Comparison of ENCODE assay signal across 14 mouse cellular contexts in the genomic region with DNA sequence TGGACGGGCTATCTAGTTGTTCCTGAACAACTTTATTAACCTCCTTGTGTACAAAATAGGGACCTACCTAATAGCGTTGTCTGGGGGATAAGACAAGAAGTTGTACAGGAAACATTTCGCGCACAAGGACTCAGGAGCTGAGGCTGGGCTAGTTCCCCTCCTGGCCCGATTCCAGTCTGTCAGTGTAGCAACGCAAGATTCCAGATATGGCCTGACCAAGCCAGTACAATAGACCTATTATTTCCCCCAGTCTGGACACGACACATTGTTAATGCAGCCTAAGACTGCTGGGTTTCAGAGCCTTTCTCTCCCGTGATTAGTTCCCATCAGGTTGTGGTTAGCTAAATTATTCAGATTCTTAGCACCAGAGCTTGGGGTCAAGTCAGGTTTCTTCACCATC. TPM values are rescaled to one million over a fixed set of nuclear protein-coding genes. Genes with fewer than 3 reads are reported as not detected.
DNase-seq lines count a peak whose midpoint lies in the region; ATAC-seq and TF ChIP-seq lines count a peak whose summit lies in the region.
"Had no signal": no experiment of that assay in that cellular context is flagged by ENCODE, and none has a peak within 500 bp of the region (broad histone marks: within the 10 kb centered on the region; RNA-seq: fewer than 3 reads in every experiment).

No protein-coding gene starts in this region.

- no peak overlapping the region for H3K9ac ChIP-seq in forebrain, embryonic 14.5 days (ENCODE audit: low read length)
- H3K9ac ChIP-seq in forebrain, postnatal 0 days, result no peak overlapping the region
- H3K9ac ChIP-seq in midbrain, embryonic 11.5 days (ENCODE audit: low read length), result no peak overlapping the region; the same call in 1 of the 2 replicates
- H3K9ac ChIP-seq in midbrain, embryonic 16.5 days (ENCODE audit: low read depth, low read length), result no peak overlapping the region
- no peak overlapping the region for H3K9ac ChIP-seq in midbrain, embryonic 14.5 days (replicated peaks; ENCODE audit: low read length)
- H3K9ac ChIP-seq: neural tube, embryonic 13.5 days had no signal

- WGBS in forebrain, embryonic 14.5 days, result 16% methylated on average over 8 of the region's 8 CpGs
- 19% methylated on average over 8 of the region's 8 CpGs for WGBS in forebrain, postnatal 0 days
- 43% methylated on average over 8 of the region's 8 CpGs for WGBS in midbrain, embryonic 11.5 days
- WGBS in midbrain, embryonic 16.5 days, result 24% methylated on average over 8 of the region's 8 CpGs
- WGBS in midbrain, embryonic 14.5 days, result 14% methylated on average over 8 of the region's 8 CpGs

- 0 out of 2 replicates have a peak, but pooled peaks cover 2% of the 10 kb centered on the region for H3K36me3 ChIP-seq in forebrain, embryonic 14.5 days (ENCODE audit: control insufficient read depth, insufficient read depth, low read length)
- no peaks in the 10 kb centered on the region for H3K36me3 ChIP-seq in forebrain, postnatal 0 days (ENCODE audit: insufficient read depth)
- no peaks in the 10 kb centered on the region for H3K36me3 ChIP-seq in midbrain, embryonic 11.5 days (ENCODE audit: control insufficient read depth, insufficient read depth, low read length)
- no peaks in the 10 kb centered on the region for H3K36me3 ChIP-seq in midbrain, embryonic 16.5 days (ENCODE audit: control insufficient read depth, insufficient read depth, low read length)
- no peaks in the 10 kb centered on the region for H3K36me3 ChIP-seq in midbrain, embryonic 14.5 days (ENCODE audit: control insufficient read depth, insufficient read depth, low read length)
- H3K36me3 ChIP-seq: neural tube, embryonic 13.5 days had no signal

- TF ChIP-seq CTCF in forebrain, postnatal 0 days (IDR thresholded peaks at IDR 0.05; ENCODE audit: low read depth), result no peak

- 0 out of 2 replicates have a peak overlapping the region, but pooled peaks have one; percentile 2 for H3K4me2 ChIP-seq in forebrain, embryonic 14.5 days (ENCODE audit: low read length)
- no peak overlapping the region for H3K4me2 ChIP-seq in forebrain, postnatal 0 days (ENCODE audit: low read depth)
- no peak overlapping the region for H3K4me2 ChIP-seq in midbrain, embryonic 11.5 days
- no peak overlapping the region for H3K4me2 ChIP-seq in midbrain, embryonic 16.5 days (ENCODE audit: low read length)
- H3K4me2 ChIP-seq in midbrain, embryonic 14.5 days (ENCODE audit: low read length), result no peak overlapping the region
- H3K4me2 ChIP-seq: neural tube, embryonic 13.5 days had no signal

- ATAC-seq in forebrain, embryonic 14.5 days, result no peak
- no peak for ATAC-seq in forebrain, postnatal 0 days
- peak; percentile 59 for ATAC-seq in midbrain, embryonic 11.5 days (ENCODE audit: low FRiP score)
- no peak for ATAC-seq in midbrain, embryonic 16.5 days
- ATAC-seq in midbrain, embryonic 14.5 days (ENCODE audit: low FRiP score, low TSS enrichment), result no peak
- ATAC-seq: Patski had no signal

- H3K27me3 ChIP-seq in forebrain, embryonic 14.5 days (replicated peaks; ENCODE audit: control insufficient read depth, insufficient read depth, low read length), result 0 out of 2 replicates have a peak, but pooled peaks cover 3% of the 10 kb centered on the region
- H3K27me3 ChIP-seq in forebrain, postnatal 0 days (ENCODE audit: insufficient read depth, low read length), result no peaks in the 10 kb centered on the region; the same call in 1 of the 2 replicates
- H3K27me3 ChIP-seq in midbrain, embryonic 11.5 days (ENCODE audit: control insufficient read depth, insufficient read depth, low read length), result no peaks in the 10 kb centered on the region; the same call in 1 of the 2 replicates
- H3K27me3 ChIP-seq in midbrain, embryonic 16.5 days (ENCODE audit: control insufficient read depth, insufficient read depth, low read depth, low read length), result no peaks in the 10 kb centered on the region
- no peaks in the 10 kb centered on the region for H3K27me3 ChIP-seq in midbrain, embryonic 14.5 days (ENCODE audit: control insufficient read depth, insufficient read depth, low read length)
- H3K27me3 ChIP-seq: Patski had no signal

- H3K4me3 ChIP-seq in forebrain, embryonic 14.5 days (ENCODE audit: low read depth, low read length), result no peak overlapping the region
- no peak overlapping the region for H3K4me3 ChIP-seq in forebrain, postnatal 0 days (ENCODE audit: low read depth, low read length)
- H3K4me3 ChIP-seq in midbrain, embryonic 11.5 days (ENCODE audit: low read depth, low read length), result no peak overlapping the region
- no peak overlapping the region for H3K4me3 ChIP-seq in midbrain, embryonic 16.5 days (ENCODE audit: low read depth, low read length)
- no peak overlapping the region for H3K4me3 ChIP-seq in midbrain, embryonic 14.5 days (replicated peaks; ENCODE audit: low read depth, low read length)
- H3K4me3 ChIP-seq: neural tube, embryonic 13.5 days had no signal

- peaks cover 30% of the 10 kb centered on the region for H3K4me1 ChIP-seq in forebrain, embryonic 14.5 days (ENCODE audit: control insufficient read depth, insufficient read depth, low read length)
- H3K4me1 ChIP-seq in forebrain, postnatal 0 days (ENCODE audit: insufficient read depth), result peaks cover 5% of the 10 kb centered on the region; the same call in 1 of the 2 replicates
- peaks cover 18% of the 10 kb centered on the region for H3K4me1 ChIP-seq in midbrain, embryonic 11.5 days (ENCODE audit: control insufficient read depth, insufficient read depth, low read length)
- H3K4me1 ChIP-seq in midbrain, embryonic 16.5 days (ENCODE audit: control insufficient read depth, insufficient read depth, low read length), result peaks cover 19% of the 10 kb centered on the region
- H3K4me1 ChIP-seq in midbrain, embryonic 14.5 days (ENCODE audit: control insufficient read depth, insufficient read depth, low read length), result peaks cover 20% of the 10 kb centered on the region

- H3K27ac ChIP-seq in forebrain, embryonic 14.5 days (ENCODE audit: low read depth, low read length), result 0 out of 2 replicates have a peak overlapping the region, but pooled peaks have one; percentile 33
- H3K27ac ChIP-seq in forebrain, postnatal 0 days (ENCODE audit: low read depth, low read length), result no peak overlapping the region
- no peak overlapping the region for H3K27ac ChIP-seq in midbrain, embryonic 11.5 days (ENCODE audit: low read depth, low read length)
- H3K27ac ChIP-seq in midbrain, embryonic 16.5 days (ENCODE audit: low read length), result no peak overlapping the region
- H3K27ac ChIP-seq in midbrain, embryonic 14.5 days (replicated peaks; ENCODE audit: low read depth, low read length), result peak overlapping the region; percentile 32; the same call in 1 of the 2 replicates
- H3K27ac ChIP-seq: neural tube, embryonic 13.5 days had no signal

- H3K9me3 ChIP-seq in forebrain, embryonic 14.5 days (replicated peaks; ENCODE audit: control insufficient read depth, low read length), result no peaks in the 10 kb centered on the region
- no peaks in the 10 kb centered on the region for H3K9me3 ChIP-seq in forebrain, postnatal 0 days (ENCODE audit: low read length)
- no peaks in the 10 kb centered on the region for H3K9me3 ChIP-seq in midbrain, embryonic 11.5 days (ENCODE audit: control insufficient read depth, low read length)
- no peaks in the 10 kb centered on the region for H3K9me3 ChIP-seq in midbrain, embryonic 16.5 days (replicated peaks; ENCODE audit: control insufficient read depth, low read length, poor library complexity, severe bottlenecking)
- H3K9me3 ChIP-seq in midbrain, embryonic 14.5 days (ENCODE audit: control insufficient read depth, low read length), result no peaks in the 10 kb centered on the region
- H3K9me3 ChIP-seq: neural tube, embryonic 13.5 days had no signal

- peak; percentile 60 for DNase-seq in forebrain, embryonic 14.5 days (ENCODE audit: low spot score)
- no peak for DNase-seq in forebrain, postnatal 0 days
- peak; percentile 89 for DNase-seq in midbrain, embryonic 11.5 days (ENCODE audit: low spot score, missing footprints)
- peak; percentile 53 for DNase-seq in midbrain, embryonic 14.5 days
- DNase-seq in testis, postnatal 10 days (ENCODE audit: low spot score), result peak; percentile 81
- DNase-seq in right cerebral cortex, postnatal 14 days, result no peak
- DNase-seq in layer of hippocampus, postnatal 36 days, result no peak
- DNase-seq: adrenal gland, postnatal 14 days; cerebellum, adult 18-20 months; kidney, postnatal 14 days; lung, postnatal 14 days had no signal

RNA-seq across cellular contexts. Expression of gene Mfsd2a, which starts 1.8 kb away (rescaled TPM):
- 31.3 and 36.8 TPM in 2 replicates for polyA plus RNA-seq in forebrain, embryonic 14.5 days (2014; fragmentation: Nextera tagmentation; extraction: Ambion mirVana)
- total RNA-seq in forebrain, postnatal 0 days (2014; rRNA removed), result 34.7 and 40.7 TPM in 2 replicates
- 30.6 and 33.4 TPM in 2 replicates for polyA plus RNA-seq in forebrain, postnatal 0 days (2015; fragmentation: Nextera tagmentation; extraction: Ambion mirVana)
- 22.8 and 27.2 TPM in 2 replicates for polyA plus RNA-seq in midbrain, embryonic 11.5 days (2014; fragmentation: Nextera tagmentation; extraction: Ambion mirVana)
- 32.3 and 33.5 TPM in 2 replicates for polyA plus RNA-seq in midbrain, embryonic 16.5 days (2015; fragmentation: Nextera tagmentation; extraction: Ambion mirVana)
- polyA plus RNA-seq in midbrain, embryonic 14.5 days (2014; fragmentation: Nextera tagmentation; extraction: Ambion mirVana), result 31.2 and 33.4 TPM in 2 replicates
- 10 to 100 TPM; 34.0 to 52.7 TPM for total RNA-seq in layer of hippocampus, postnatal 36 days (2021)

RNA-seq across cellular contexts. Expression of gene Mycl, which starts 32.7 kb away (rescaled TPM):
- 70.5 and 77.4 TPM in 2 replicates for polyA plus RNA-seq in forebrain, embryonic 14.5 days (2014; fragmentation: Nextera tagmentation; extraction: Ambion mirVana)
- 106 and 113 TPM in 2 replicates for total RNA-seq in forebrain, postnatal 0 days (2014; rRNA removed)
- polyA plus RNA-seq in forebrain, postnatal 0 days (2015; fragmentation: Nextera tagmentation; extraction: Ambion mirVana), result 65.9 and 67.6 TPM in 2 replicates
- 106 and 108 TPM in 2 replicates for polyA plus RNA-seq in midbrain, embryonic 11.5 days (2014; fragmentation: Nextera tagmentation; extraction: Ambion mirVana)
- 58.9 and 68.8 TPM in 2 replicates for polyA plus RNA-seq in midbrain, embryonic 16.5 days (2015; fragmentation: Nextera tagmentation; extraction: Ambion mirVana)
- 87.7 and 112 TPM in 2 replicates for polyA plus RNA-seq in midbrain, embryonic 14.5 days (2014; fragmentation: Nextera tagmentation; extraction: Ambion mirVana)
- 10 to 100 TPM; 32.9 to 35.0 TPM for total RNA-seq in layer of hippocampus, postnatal 36 days (2021)

RNA-seq across cellular contexts. Expression of gene Trit1, which starts 53.6 kb away (rescaled TPM):
- polyA plus RNA-seq in forebrain, embryonic 14.5 days (2014; fragmentation: Nextera tagmentation; extraction: Ambion mirVana), result 29.4 and 32.7 TPM in 2 replicates
- 22.8 and 23.7 TPM in 2 replicates for total RNA-seq in forebrain, postnatal 0 days (2014; rRNA removed)
- 20.4 and 22.1 TPM in 2 replicates for polyA plus RNA-seq in forebrain, postnatal 0 days (2015; fragmentation: Nextera tagmentation; extraction: Ambion mirVana)
- polyA plus RNA-seq in midbrain, embryonic 11.5 days (2014; fragmentation: Nextera tagmentation; extraction: Ambion mirVana), result 26.8 and 29.0 TPM in 2 replicates
- 25.3 and 25.9 TPM in 2 replicates for polyA plus RNA-seq in midbrain, embryonic 16.5 days (2015; fragmentation: Nextera tagmentation; extraction: Ambion mirVana)
- 27.0 and 29.1 TPM in 2 replicates for polyA plus RNA-seq in midbrain, embryonic 14.5 days (2014; fragmentation: Nextera tagmentation; extraction: Ambion mirVana)
- 10 to 100 TPM; 23.5 to 26.0 TPM for total RNA-seq in layer of hippocampus, postnatal 36 days (2021)

Comparison
In these comparisons a context has a peak if more than half of its experiments do, and no peak if none do; other contexts are left out.
1. DNase-seq: peak in forebrain, embryonic 14.5 days (single experiment), midbrain, embryonic 11.5 days (single experiment), midbrain, embryonic 14.5 days (single experiment) and testis, postnatal 10 days (single experiment); none in forebrain, postnatal 0 days (single experiment), right cerebral cortex, postnatal 14 days (single experiment) and layer of hippocampus, postnatal 36 days (0 of 2).
2. H3K27ac ChIP-seq: peak in forebrain, embryonic 14.5 days (single experiment) and midbrain, embryonic 14.5 days (single experiment); none in forebrain, postnatal 0 days (single experiment), midbrain, embryonic 11.5 days (single experiment) and midbrain, embryonic 16.5 days (single experiment).